14 mouse cellular contexts compared by ENCODE assay signal in genomic region chr1:63055386-63055785, GRCm38 (mm10). TPM values are rescaled to one million over a fixed set of nuclear protein-coding genes. Genes with fewer than 3 reads are reported as not detected.
DNase-seq lines count a peak whose midpoint lies in the region; ATAC-seq lines count a peak whose summit lies in the region.
"Had no signal": no experiment of that assay in that cellular context is flagged by ENCODE, and none has a peak within 500 bp of the region (broad histone marks: within the 10 kb centered on the region; RNA-seq: fewer than 3 reads in every experiment).

No protein-coding gene starts in this region.

- H3K27me3 ChIP-seq in midbrain, embryonic 14.5 days (ENCODE audit: control insufficient read depth, insufficient read depth, low read length): no peaks in the 10 kb centered on the region
- no peaks in the 10 kb centered on the region for H3K27me3 ChIP-seq in midbrain, embryonic 10.5 days (ENCODE audit: low read depth, poor library complexity, severe bottlenecking)
- H3K27me3 ChIP-seq: embryonic facial prominence, embryonic 12.5 days had no signal

- H3K27ac ChIP-seq in midbrain, embryonic 14.5 days (replicated peaks; ENCODE audit: low read depth, low read length): 0 out of 2 replicates have a peak overlapping the region, but pooled peaks have one; percentile 10
- no peak overlapping the region for H3K27ac ChIP-seq in midbrain, embryonic 10.5 days (replicated peaks)
- H3K27ac ChIP-seq: embryonic facial prominence, embryonic 12.5 days; left cerebral cortex, adult 2 months had no signal

- H3K9ac ChIP-seq in midbrain, embryonic 14.5 days (replicated peaks; ENCODE audit: low read length): no peak overlapping the region
- H3K9ac ChIP-seq: embryonic facial prominence, embryonic 12.5 days had no signal

- H3K4me3 ChIP-seq in midbrain, embryonic 14.5 days (replicated peaks; ENCODE audit: low read depth, low read length): no peak overlapping the region
- H3K4me3 ChIP-seq in midbrain, embryonic 10.5 days: no peak overlapping the region
- H3K4me3 ChIP-seq: embryonic facial prominence, embryonic 12.5 days; left cerebral cortex, adult 2 months had no signal

- peak; percentile 46 for DNase-seq in adrenal gland, postnatal 14 days
- no peak for DNase-seq in adrenal gland, adult 8-10 months
- DNase-seq in heart, postnatal 36 days: peak; percentile 13 to 32
- no peak for DNase-seq in heart, adult 9 months (ENCODE audit: low spot score in 2 of 2)
- DNase-seq in midbrain, embryonic 14.5 days: peak; percentile 14
- DNase-seq in midbrain, embryonic 10.5 days (ENCODE audit: low spot score): no peak
- DNase-seq in lung, postnatal 14 days: peak; percentile 27
- no peak for DNase-seq in embryo, embryonic 9.5 days (ENCODE audit: extremely low spot score)
- DNase-seq: cerebellum, adult 9-11 months; gastrocnemius, postnatal 36 days; kidney, adult 11 months; kidney, postnatal 14 days had no signal

- peaks cover 40% of the 10 kb centered on the region for H3K36me3 ChIP-seq in midbrain, embryonic 14.5 days (ENCODE audit: control insufficient read depth, insufficient read depth, low read length)
- H3K36me3 ChIP-seq in midbrain, embryonic 10.5 days: peaks cover 69% of the 10 kb centered on the region

- H3K4me1 ChIP-seq in midbrain, embryonic 14.5 days (ENCODE audit: control insufficient read depth, insufficient read depth, low read length): no peaks in the 10 kb centered on the region
- no peaks in the 10 kb centered on the region for H3K4me1 ChIP-seq in midbrain, embryonic 10.5 days
- H3K4me1 ChIP-seq: embryonic facial prominence, embryonic 12.5 days had no signal

- H3K9me3 ChIP-seq in midbrain, embryonic 14.5 days (ENCODE audit: control insufficient read depth, low read length): no peaks in the 10 kb centered on the region
- no peaks in the 10 kb centered on the region for H3K9me3 ChIP-seq in midbrain, embryonic 10.5 days (replicated peaks)
- H3K9me3 ChIP-seq: embryonic facial prominence, embryonic 12.5 days had no signal

- ATAC-seq in midbrain, embryonic 14.5 days (ENCODE audit: low FRiP score, low TSS enrichment): no peak

- 55% methylated on average over 3 of the region's 3 CpGs for WGBS in midbrain, embryonic 14.5 days
- WGBS in midbrain, embryonic 10.5 days: 78% methylated on average over 3 of the region's 3 CpGs

- no peak overlapping the region for H3K4me2 ChIP-seq in midbrain, embryonic 14.5 days (ENCODE audit: low read length)
- H3K4me2 ChIP-seq: embryonic facial prominence, embryonic 12.5 days had no signal

- intact Hi-C loops in heart, postnatal 36 days (cut with DNase I): no loop called here

RNA-seq across cellular contexts. Expression of gene Ino80d, which starts 59.1 kb away (rescaled TPM):
- total RNA-seq in adrenal gland, postnatal 14 days (2021): 29.3 and 32.2 TPM in 2 replicates
- 10 to 100 TPM; 27.2 to 40.6 (median 31.4) TPM for total RNA-seq in adrenal gland, adult 8-10 months (2022)
- total RNA-seq in heart, postnatal 36 days (2021): 10 to 100 TPM; 18.9 to 21.1 TPM
- polyA plus RNA-seq in midbrain, embryonic 14.5 days (2014; fragmentation: Nextera tagmentation; extraction: Ambion mirVana): 8.2 and 10.3 TPM in 2 replicates
- polyA plus RNA-seq in midbrain, embryonic 10.5 days (2016; fragmentation: Nextera tagmentation; extraction: Ambion mirVana): 9.8 and 10.9 TPM in 2 replicates

Comparison
In these comparisons a context has a peak if more than half of its experiments do, and no peak if none do; other contexts are left out.
1. DNase-seq: peak in adrenal gland, postnatal 14 days (single experiment), heart, postnatal 36 days (2 of 2), midbrain, embryonic 14.5 days (single experiment) and lung, postnatal 14 days (single experiment); none in adrenal gland, adult 8-10 months (single experiment), heart, adult 9 months (0 of 2), midbrain, embryonic 10.5 days (single experiment) and embryo, embryonic 9.5 days (single experiment).